Mouse (Mus musculus): ENCODE data around the gene Fgf10. TPM values are rescaled to one million over a fixed set of nuclear protein-coding genes. Genes with fewer than 3 reads are reported as not detected.

Gene Fgf10
- polyA plus RNA-seq, 1 experiment from 2014 or later, result not detected

- Histone ChIP-seq H3K79me2 (ENCODE audit: inconsistent target) (no peaks in the 10 kb centered on the region), H3K27ac (no peak overlapping the region), H3K36me3 (ENCODE audit: inconsistent target) (no peaks in the 10 kb centered on the region), H3K4me3 (ENCODE audit: inconsistent target) (no peak overlapping the region)
- 89% methylated on average over 4 of the region's 4 CpGs for WGBS (ENCODE audit: missing documents)
These were observed 84.4 kb downstream of the Fgf10 start for GRCm38 (mm10) chr13:118754024-118754423.

GRCm38 (mm10) chr13:118759021-118759420, 89.4 kb downstream of the Fgf10 start:
- Histone ChIP-seq H3K36me3 (ENCODE audit: inconsistent target) (no peaks in the 10 kb centered on the region), H3K79me2 (ENCODE audit: inconsistent target) (no peaks in the 10 kb centered on the region), H3K27ac (no peak overlapping the region), H3K4me3 (ENCODE audit: inconsistent target) (no peak overlapping the region)
- WGBS (ENCODE audit: missing documents), result 43% methylated on average over 2 of the region's 2 CpGs

- Histone ChIP-seq H3K27ac (no peak overlapping the region), H3K79me2 (ENCODE audit: inconsistent target) (no peaks in the 10 kb centered on the region), H3K36me3 (ENCODE audit: inconsistent target) (no peaks in the 10 kb centered on the region), H3K4me3 (ENCODE audit: inconsistent target) (no peak overlapping the region)
- WGBS (ENCODE audit: missing documents), result 94% methylated on average over 2 of the region's 2 CpGs
These were observed 93.4 kb downstream of the Fgf10 start for GRCm38 (mm10) chr13:118762982-118763381.

DNA sequence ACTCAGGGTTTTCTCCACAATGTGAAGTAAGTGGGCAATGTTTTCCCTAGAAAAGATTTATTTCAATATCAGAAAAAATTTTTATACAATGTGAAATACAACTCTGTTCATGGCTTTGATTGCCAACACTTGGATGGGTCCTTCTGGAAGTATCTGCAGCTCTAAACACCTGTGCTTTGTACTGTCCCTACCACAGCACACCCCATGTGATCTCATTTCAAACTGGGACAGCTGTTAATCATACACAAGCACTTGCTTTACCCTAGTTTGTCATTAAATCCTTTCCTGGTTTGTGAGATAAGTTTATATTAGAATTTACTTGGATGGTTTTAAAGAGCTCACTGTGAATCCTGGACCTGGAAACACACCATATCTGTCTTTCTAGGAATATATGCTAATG, 102.6 kb downstream of the Fgf10 start:
- no peak overlapping the region for H3K27ac ChIP-seq
- no peaks in the 10 kb centered on the region for H3K79me2 ChIP-seq (ENCODE audit: inconsistent target)
- H3K36me3 ChIP-seq (ENCODE audit: inconsistent target), result no peaks in the 10 kb centered on the region
- H3K4me3 ChIP-seq (ENCODE audit: inconsistent target), result no peak overlapping the region

- 40% methylated on average over 1 of the region's 1 CpGs for WGBS (ENCODE audit: missing documents)
- Histone ChIP-seq H3K4me3 (ENCODE audit: inconsistent target) (no peak overlapping the region), H3K36me3 (ENCODE audit: inconsistent target) (no peaks in the 10 kb centered on the region), H3K79me2 (ENCODE audit: inconsistent target) (no peaks in the 10 kb centered on the region), H3K27ac (no peak overlapping the region)
These were observed 105.6 kb downstream of the Fgf10 start for GRCm38 (mm10) chr13:118775148-118775547.

GRCm38 (mm10) chr13:118779161-118779560, 109.6 kb downstream of the Fgf10 start:
- Histone ChIP-seq H3K27ac (no peak overlapping the region), H3K79me2 (ENCODE audit: inconsistent target) (no peaks in the 10 kb centered on the region), H3K4me3 (ENCODE audit: inconsistent target) (no peak overlapping the region), H3K36me3 (ENCODE audit: inconsistent target) (no peaks in the 10 kb centered on the region)
- 83% methylated on average over 2 of the region's 2 CpGs for WGBS (ENCODE audit: missing documents)

- Histone ChIP-seq H3K4me3 (ENCODE audit: inconsistent target) (no peak overlapping the region), H3K27ac (no peak overlapping the region), H3K79me2 (ENCODE audit: inconsistent target) (no peaks in the 10 kb centered on the region), H3K36me3 (ENCODE audit: inconsistent target) (no peaks in the 10 kb centered on the region)
- 61% methylated on average over 4 of the region's 4 CpGs for WGBS (ENCODE audit: missing documents)
These were observed 122.2 kb downstream of the Fgf10 start for GRCm38 (mm10) chr13:118791753-118792152.

GRCm38 (mm10) chr13:118792198-118792597, 122.6 kb downstream of the Fgf10 start:
- Histone ChIP-seq H3K79me2 (ENCODE audit: inconsistent target) (no peaks in the 10 kb centered on the region), H3K36me3 (ENCODE audit: inconsistent target) (no peaks in the 10 kb centered on the region), H3K4me3 (ENCODE audit: inconsistent target) (no peak overlapping the region), H3K27ac (no peak overlapping the region)
- 41% methylated on average over 4 of the region's 4 CpGs for WGBS (ENCODE audit: missing documents)

DNA sequence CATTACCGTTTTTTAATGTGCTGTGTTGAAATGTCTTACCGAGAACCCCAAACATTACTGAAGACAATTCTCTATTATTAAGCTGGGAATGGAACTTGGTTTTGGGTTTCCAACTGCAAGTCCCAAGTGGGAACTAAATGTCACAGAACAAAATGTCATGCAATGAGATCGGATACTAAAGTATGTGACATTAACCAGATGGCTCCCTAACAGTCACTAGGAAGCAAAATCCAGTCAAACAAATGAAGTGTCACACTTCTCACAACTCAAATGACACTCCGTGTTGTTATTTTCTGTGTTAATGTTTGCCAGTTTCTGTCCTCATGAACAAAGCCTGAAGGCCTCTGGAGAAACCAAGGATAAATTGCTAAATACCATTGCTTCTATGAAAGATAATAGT, 130.6 kb downstream of the Fgf10 start:
- no peak overlapping the region for H3K4me3 ChIP-seq (ENCODE audit: inconsistent target)
- H3K27ac ChIP-seq, result no peak overlapping the region
- WGBS (ENCODE audit: missing documents), result 86% methylated on average over 4 of the region's 4 CpGs
- no peaks in the 10 kb centered on the region for H3K79me2 ChIP-seq (ENCODE audit: inconsistent target)
- no peaks in the 10 kb centered on the region for H3K36me3 ChIP-seq (ENCODE audit: inconsistent target)

GRCm38 (mm10) chr13:118806662-118807061, 137.1 kb downstream of the Fgf10 start:
- 93% methylated on average over 3 of the region's 3 CpGs for WGBS (ENCODE audit: missing documents)
- H3K4me3 ChIP-seq (ENCODE audit: inconsistent target), result no peak overlapping the region
- no peaks in the 10 kb centered on the region for H3K36me3 ChIP-seq (ENCODE audit: inconsistent target)
- no peaks in the 10 kb centered on the region for H3K79me2 ChIP-seq (ENCODE audit: inconsistent target)
- H3K27ac ChIP-seq, result no peak overlapping the region

GRCm38 (mm10) chr13:118819785-118820184, 150.2 kb downstream of the Fgf10 start:
- H3K27ac ChIP-seq, result no peak overlapping the region
- H3K36me3 ChIP-seq (ENCODE audit: inconsistent target), result no peaks in the 10 kb centered on the region
- no peaks in the 10 kb centered on the region for H3K79me2 ChIP-seq (ENCODE audit: inconsistent target)
- H3K4me3 ChIP-seq (ENCODE audit: inconsistent target), result no peak overlapping the region
- WGBS (ENCODE audit: missing documents), result 69% methylated on average over 6 of the region's 6 CpGs

DNA sequence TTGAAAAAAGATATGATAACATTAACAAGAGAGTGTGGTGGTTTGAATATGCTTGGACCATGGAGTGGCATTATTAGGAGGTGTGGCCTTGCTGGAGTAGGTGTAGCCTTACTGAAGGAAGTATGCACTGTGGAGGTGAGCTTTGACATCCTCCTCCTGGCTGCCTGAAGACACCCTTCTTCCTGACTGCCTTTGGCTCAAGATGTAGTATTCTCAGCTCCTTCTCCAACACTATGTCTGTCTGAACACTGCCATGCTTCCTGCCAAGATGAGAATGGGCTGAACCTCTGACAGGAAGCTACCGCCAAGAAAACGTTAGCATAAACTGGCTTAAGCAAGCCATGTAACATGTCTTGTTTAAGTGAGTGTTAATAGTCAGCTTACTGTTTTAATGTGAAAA, 153.5 kb downstream of the Fgf10 start:
- Histone ChIP-seq H3K27ac (no peak overlapping the region), H3K4me3 (ENCODE audit: inconsistent target) (no peak overlapping the region), H3K79me2 (ENCODE audit: inconsistent target) (no peaks in the 10 kb centered on the region), H3K36me3 (ENCODE audit: inconsistent target) (no peaks in the 10 kb centered on the region)
- 83% methylated on average over 2 of the region's 2 CpGs for WGBS (ENCODE audit: missing documents)

DNA sequence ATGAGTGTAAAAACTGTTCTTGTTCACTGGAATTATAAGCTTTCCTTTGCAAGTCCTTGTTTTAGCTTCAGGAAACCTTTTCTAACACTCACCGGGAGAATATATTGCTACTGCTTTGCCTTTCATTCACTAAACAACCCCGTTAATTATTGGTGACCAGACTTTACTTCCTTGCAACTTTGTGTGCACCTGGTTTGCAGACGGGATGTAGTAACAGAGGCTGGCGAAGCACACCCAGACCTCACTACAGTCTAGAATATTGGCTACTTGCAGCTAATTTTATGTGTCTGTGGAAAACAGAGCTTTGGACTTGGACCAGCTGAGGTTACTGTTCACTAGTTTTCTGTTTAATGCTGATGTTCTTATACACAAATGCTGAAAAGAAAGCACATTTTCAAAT, 155.5 kb downstream of the Fgf10 start:
- Histone ChIP-seq H3K4me3 (ENCODE audit: inconsistent target) (no peak overlapping the region), H3K36me3 (ENCODE audit: inconsistent target) (no peaks in the 10 kb centered on the region), H3K27ac (no peak overlapping the region), H3K79me2 (ENCODE audit: inconsistent target) (no peaks in the 10 kb centered on the region)
- WGBS (ENCODE audit: missing documents), result 78% methylated on average over 4 of the region's 4 CpGs

GRCm38 (mm10) chr13:118828604-118829381, 159.2 kb downstream of the Fgf10 start:
- 86% methylated on average over 8 of the region's 10 CpGs for WGBS (ENCODE audit: missing documents)
- H3K36me3 ChIP-seq (ENCODE audit: inconsistent target), result no peaks in the 10 kb centered on the region
- no peaks in the 10 kb centered on the region for H3K79me2 ChIP-seq (ENCODE audit: inconsistent target)
- H3K4me3 ChIP-seq (ENCODE audit: inconsistent target), result no peak overlapping the region
- H3K27ac ChIP-seq, result no peak overlapping the region

- Histone ChIP-seq H3K4me3 (ENCODE audit: inconsistent target) (no peak overlapping the region), H3K36me3 (ENCODE audit: inconsistent target) (no peaks in the 10 kb centered on the region), H3K27ac (no peak overlapping the region), H3K79me2 (ENCODE audit: inconsistent target) (no peaks in the 10 kb centered on the region)
These were observed 164.4 kb downstream of the Fgf10 start for GRCm38 (mm10) chr13:118834021-118834420.

DNA sequence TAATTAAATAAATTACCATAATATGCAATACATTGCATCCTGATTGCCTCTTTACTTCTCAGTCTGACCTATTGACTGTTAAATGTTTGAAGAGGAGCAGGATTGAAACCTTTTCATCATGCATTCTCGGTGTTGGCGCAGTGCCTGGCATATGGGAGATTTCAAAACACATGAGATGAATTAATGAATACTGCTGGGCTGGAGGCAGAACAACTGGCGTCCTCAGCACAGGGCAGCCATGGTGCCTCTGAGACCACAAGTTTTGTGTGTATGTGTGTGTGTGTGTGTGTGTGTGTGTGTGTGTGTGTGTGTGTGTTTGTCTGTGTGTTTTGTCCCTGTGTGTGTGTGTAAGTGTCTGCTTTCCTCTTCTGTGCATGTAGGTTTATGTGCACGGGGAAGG, 165.5 kb downstream of the Fgf10 start:
- Histone ChIP-seq H3K4me3 (ENCODE audit: inconsistent target) (no peak overlapping the region), H3K27ac (no peak overlapping the region), H3K36me3 (ENCODE audit: inconsistent target) (no peaks in the 10 kb centered on the region), H3K79me2 (ENCODE audit: inconsistent target) (no peaks in the 10 kb centered on the region)
- WGBS (ENCODE audit: missing documents), result 83% methylated on average over 3 of the region's 4 CpGs
